ENCODE assay signal across 8 mouse cellular contexts in the genomic region with DNA sequence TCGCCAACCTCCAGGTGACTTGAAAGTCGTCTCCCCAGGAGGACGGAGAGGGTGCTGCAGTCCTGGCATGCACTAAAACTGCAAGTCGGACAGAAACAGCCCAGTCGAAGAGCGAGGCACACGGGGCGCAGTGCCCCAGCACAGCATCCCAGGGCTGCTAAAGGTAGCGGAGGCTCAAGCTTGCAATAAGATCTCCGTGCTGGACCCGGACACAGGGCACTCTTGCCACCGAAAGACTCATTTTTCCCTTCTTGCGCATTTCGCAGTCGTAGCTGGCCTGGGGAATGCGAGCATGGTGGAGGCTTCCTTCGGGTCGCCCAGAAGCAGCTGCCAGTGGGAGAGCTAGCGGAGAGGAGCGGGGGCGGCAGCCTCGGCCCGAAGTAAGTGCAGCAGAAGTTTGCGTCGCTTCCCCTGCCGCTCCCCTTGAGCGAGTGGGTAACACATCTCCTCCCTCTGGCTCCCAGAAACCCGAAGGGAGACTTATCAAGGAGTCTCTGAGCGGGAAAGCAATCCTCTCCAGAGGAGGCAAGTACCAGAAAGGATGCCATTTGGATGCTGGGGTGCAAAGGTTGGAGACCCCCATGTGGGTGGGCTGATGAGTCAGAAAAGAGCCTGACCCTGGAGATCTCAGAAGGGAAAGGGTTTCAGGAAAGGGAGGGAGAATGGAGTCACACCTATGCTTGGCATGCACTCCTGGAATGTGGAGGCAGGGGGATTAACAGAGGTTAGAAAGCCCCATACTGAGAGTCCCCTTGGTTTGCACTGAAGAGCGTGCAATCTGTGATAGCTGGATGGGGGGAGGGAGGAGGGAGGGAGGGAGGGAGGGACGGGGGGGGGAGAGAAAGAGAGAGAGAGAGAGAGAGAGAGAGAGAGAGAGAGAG. TPM values are rescaled to one million over a fixed set of nuclear protein-coding genes. Genes with fewer than 3 reads are reported as not detected.
DNase-seq lines count a peak whose midpoint lies in the region; ATAC-seq lines count a peak whose summit lies in the region.

No protein-coding gene starts in this region.

- no peak overlapping the region for H3K27ac ChIP-seq in hindbrain, embryonic 15.5 days (replicated peaks)
- H3K27ac ChIP-seq in liver, embryonic 15.5 days (replicated peaks) = no peak overlapping the region

- H3K4me3 ChIP-seq in hindbrain, embryonic 15.5 days = peak overlapping the region; percentile 74
- H3K4me3 ChIP-seq in liver, embryonic 15.5 days (replicated peaks) = 0 out of 2 replicates have a peak overlapping the region, but pooled peaks have one; percentile 10

- DNase-seq in kidney, postnatal 4 days = peak; percentile 40 to 55
- no peak for DNase-seq in kidney, adult 8-10 months
- peak; percentile 7 for DNase-seq in embryo, embryonic 11 days
- DNase-seq in yolk sac, embryonic 10.5 days (ENCODE audit: low spot score) = peak; percentile 4
- no peak for DNase-seq in heart, postnatal 25 days (ENCODE audit: low spot score)

- no peaks in the 10 kb centered on the region for H3K36me3 ChIP-seq in hindbrain, embryonic 15.5 days
- H3K36me3 ChIP-seq in liver, embryonic 15.5 days (replicated peaks) = no peaks in the 10 kb centered on the region

- H3K9ac ChIP-seq in hindbrain, embryonic 15.5 days = peak overlapping the region; percentile 55
- H3K9ac ChIP-seq in liver, embryonic 15.5 days = no peak overlapping the region

- peaks cover 18% of the 10 kb centered on the region for H3K27me3 ChIP-seq in hindbrain, embryonic 15.5 days
- peaks cover 26% of the 10 kb centered on the region for H3K27me3 ChIP-seq in liver, embryonic 15.5 days

- H3K9me3 ChIP-seq in hindbrain, embryonic 15.5 days = no peaks in the 10 kb centered on the region
- H3K9me3 ChIP-seq in liver, embryonic 15.5 days (replicated peaks) = no peaks in the 10 kb centered on the region

- WGBS in hindbrain, embryonic 15.5 days = 0% methylated on average over 30 of the region's 31 CpGs
- 2% methylated on average over 30 of the region's 31 CpGs for WGBS in liver, embryonic 15.5 days (ENCODE audit: insufficient replicate concordance)

- intact Hi-C loops in heart, postnatal 25 days (cut with DNase I) = loop anchor here (10.0 kb wide), 1 partner anchor 195 kb away; no protein-coding TSS in a partner anchor

- H3K4me1 ChIP-seq in hindbrain, embryonic 15.5 days (replicated peaks) = peaks cover 20% of the 10 kb centered on the region
- no peaks in the 10 kb centered on the region for H3K4me1 ChIP-seq in liver, embryonic 15.5 days (replicated peaks)

- H3K4me2 ChIP-seq in hindbrain, embryonic 15.5 days = peak overlapping the region; percentile 94
- peak overlapping the region; percentile 32 for H3K4me2 ChIP-seq in liver, embryonic 15.5 days

- ATAC-seq in hindbrain, embryonic 15.5 days (ENCODE audit: low FRiP score, low read depth) = peak; percentile 84
- no peak for ATAC-seq in liver, embryonic 15.5 days (ENCODE audit: insufficient read depth)
- no peak for ATAC-seq in CD4-positive, CD25-positive, alpha-beta regulatory T cell, adult 4 months

RNA-seq across cellular contexts. Expression of a gene that starts 0.6 kb away (rescaled TPM):
- polyA plus RNA-seq in hindbrain, embryonic 15.5 days (2015; fragmentation: Nextera tagmentation; extraction: Ambion mirVana) = 5.0 and 5.3 TPM in 2 replicates
- polyA plus RNA-seq in liver, embryonic 15.5 days (2015; fragmentation: Nextera tagmentation; extraction: Ambion mirVana) = 2.4 and 2.5 TPM in 2 replicates
- not detected for polyA plus RNA-seq in CD4-positive, CD25-positive, alpha-beta regulatory T cell, adult 4 months (2017; shearing (Covaris generic))
- total RNA-seq in heart, postnatal 25 days (2021) = 10 to 100 TPM; 36.9 to 40.8 TPM

Comparison
In these comparisons a context has a peak if more than half of its experiments do, and no peak if none do; other contexts are left out.
1. DNase-seq: peak in kidney, postnatal 4 days (2 of 2), embryo, embryonic 11 days (single experiment) and yolk sac, embryonic 10.5 days (single experiment); none in kidney, adult 8-10 months (0 of 2) and heart, postnatal 25 days (single experiment).